Mouse (Mus musculus): ENCODE measurements around the gene Abca17.

The Abca17 gene

DNA sequence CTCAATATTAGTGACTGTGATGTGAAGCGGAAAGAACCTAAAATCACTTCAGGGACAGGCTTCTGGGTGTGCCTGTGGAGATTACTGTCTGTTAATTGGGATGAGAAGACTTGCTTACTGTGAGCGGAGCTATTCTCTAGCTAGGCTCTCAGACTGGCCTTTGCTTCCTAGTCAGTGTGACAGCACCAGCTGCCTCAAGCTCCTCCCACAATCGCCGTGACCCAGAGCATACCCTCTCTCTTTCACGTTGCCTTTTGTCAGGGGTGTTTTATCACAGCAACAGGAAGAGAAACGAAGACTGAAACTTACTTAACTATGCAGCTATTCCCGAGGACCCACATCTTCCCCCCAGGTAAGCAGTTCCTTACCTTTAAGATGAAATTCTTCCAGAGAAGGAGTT is 4.0 kb downstream of the Abca17 start:
- DNase-seq (ENCODE audit: low spot score) = no peak

DNA sequence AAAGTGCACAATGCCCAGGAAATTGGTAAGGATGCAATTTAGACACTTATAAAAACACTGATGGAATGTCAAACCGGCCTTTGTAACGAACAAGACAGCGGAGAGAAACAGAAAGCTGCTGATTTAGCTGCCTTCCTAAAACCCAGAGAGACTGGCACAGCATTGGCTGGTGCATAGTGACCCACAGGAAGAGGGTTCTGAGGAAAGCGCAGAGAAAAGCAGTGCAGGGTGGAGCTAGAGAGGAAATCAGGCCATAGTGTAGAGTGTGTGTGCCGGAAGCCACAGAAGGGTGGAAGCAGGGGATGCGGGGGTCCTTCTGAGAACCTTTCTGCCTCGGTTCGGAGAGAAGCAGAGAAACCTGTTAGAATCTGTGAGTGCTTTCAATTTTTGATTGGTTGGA is 6.2 kb downstream of the Abca17 start:
- DNase-seq (ENCODE audit: low spot score) = no peak

DNA sequence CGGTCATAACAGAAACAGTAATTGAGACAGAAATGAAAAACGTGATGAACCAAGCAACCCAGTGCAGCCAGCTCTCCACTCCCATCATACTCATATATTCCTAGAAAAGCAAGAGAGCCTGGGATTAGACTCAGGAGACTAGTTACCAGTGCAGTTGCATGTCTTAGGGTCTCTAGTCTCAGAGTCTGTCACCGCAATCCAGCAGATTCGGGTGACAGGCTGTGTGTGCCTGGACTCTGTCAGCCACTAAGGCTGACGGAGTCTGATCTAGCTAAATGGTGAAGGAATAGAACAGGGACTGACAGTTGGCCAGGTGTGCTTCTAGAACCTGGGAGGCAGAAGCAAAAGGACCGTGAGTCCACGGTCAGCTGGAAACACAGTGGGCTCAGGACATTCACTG is 23.2 kb downstream of the Abca17 start:
- no peak for DNase-seq (ENCODE audit: low spot score)

DNA sequence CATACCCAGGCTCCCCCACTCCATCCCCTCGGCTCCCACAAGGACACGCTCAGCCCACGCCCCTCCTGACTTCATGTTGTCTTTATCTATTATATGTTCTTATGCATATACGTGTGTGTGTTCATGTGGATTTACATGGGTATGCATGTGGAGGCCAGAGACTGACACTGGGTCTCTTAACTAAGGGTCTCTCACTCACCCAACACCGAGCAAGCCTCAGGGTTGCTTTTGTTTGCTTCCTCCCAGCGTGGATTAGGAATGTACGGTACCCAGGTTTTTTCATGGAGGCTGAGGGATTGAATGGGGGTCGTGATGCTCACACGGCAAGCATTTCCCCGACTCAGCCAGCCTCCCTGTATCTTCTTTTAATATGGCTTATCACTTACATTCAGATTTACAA is 25.8 kb downstream of the Abca17 start:
- DNase-seq (ENCODE audit: low spot score) = no peak

DNA sequence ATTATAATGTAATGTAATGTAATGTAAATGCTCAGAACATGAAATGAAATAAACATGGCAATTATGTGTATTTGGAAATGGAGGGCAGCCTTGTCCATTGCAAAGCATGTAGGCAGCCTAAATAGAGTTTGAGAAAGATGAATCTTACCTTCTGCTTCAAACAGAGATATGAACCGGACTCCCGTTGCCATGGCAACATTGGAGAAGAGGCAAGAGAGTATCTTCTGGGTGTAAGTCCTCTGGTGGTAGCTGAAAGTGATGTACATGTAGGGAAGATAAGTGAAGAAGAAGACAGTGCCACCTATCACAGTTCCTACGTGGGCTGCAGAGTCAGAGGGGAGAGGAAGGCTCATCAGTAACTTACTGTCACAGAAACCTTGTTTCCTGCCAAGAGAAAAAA is 30.0 kb downstream of the Abca17 start:
- DNase-seq (ENCODE audit: low spot score) = no peak

DNA sequence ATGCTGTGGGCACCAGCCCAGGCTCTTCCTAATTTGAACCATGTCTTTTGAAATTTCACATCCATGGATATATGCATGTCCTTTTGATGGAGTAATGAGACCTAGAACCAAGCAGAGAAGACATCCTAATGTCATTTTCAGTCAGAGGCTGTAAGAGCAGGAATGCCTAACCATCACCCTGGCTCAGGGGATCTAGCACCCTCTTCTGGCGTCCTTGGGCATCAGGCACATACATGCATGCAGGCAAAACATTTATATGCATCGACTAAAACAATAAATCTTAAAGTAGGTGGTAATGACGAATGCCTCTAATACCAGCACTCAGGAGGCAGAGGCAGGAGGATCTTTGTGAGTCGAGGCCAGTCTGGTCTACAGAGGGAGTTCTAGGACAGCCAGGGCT is 43.4 kb downstream of the Abca17 start:
- DNase-seq (ENCODE audit: low spot score) = no peak

DNA sequence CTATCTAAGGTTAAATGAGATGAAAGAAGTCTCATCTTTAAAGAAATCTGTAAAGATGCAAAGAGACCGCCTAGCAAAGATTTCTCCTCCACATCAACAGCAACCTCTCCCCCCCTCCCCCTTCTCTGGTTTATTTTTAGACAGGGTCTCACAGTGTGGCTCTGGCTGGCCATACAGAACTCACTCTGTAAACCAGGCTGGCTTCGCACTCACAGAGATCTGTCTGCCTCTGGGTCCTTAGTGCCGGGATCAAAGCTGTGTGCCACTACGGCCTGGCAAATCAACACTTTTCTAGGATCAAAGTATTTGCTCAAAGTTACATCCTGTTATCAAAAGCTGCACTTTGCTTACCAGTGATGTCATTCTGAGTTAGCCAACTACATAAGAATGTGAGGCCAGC is 50.2 kb downstream of the Abca17 start:
- no peak for DNase-seq (ENCODE audit: low spot score)

DNA sequence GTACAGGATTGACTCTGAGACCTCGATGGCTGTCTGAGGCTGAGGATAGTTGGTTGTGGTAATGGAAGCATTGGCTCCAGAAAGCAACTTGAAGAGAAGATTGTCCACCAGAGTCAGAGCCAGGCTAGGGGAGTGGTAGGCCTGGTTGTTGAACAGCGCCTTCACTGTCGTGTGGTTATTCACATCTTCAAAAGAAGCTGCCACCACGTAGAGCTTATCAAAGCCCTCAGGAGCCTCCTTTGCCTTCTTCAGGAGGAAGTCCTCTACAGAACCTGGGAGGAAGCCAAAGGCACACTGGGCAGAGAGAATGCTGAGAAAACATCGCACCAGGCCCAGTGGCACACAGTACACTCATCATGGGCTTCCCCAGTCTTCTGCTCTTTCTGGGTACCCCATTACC is 61.5 kb downstream of the Abca17 start:
- no peak for DNase-seq (ENCODE audit: low spot score)

DNA sequence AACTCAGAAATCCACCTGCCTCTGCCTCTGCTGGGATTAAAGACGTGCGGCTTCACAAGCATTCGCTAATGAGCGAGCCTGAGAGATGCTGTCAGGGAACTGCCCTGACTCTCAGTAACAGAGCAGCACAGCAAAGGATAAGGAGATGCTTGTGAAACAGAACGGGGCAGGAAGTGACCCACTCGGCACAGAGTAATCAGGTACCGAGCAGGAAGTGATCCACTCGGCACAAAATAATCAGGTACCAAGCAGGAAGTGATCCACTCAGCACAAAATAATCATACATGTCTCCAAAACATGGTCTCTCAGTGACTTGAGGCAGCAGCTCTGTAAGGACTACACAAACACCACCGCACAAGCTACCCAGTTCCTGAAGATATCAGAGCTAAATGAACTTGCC is 62.4 kb downstream of the Abca17 start:
- no peak for DNase-seq (ENCODE audit: low spot score)

DNA sequence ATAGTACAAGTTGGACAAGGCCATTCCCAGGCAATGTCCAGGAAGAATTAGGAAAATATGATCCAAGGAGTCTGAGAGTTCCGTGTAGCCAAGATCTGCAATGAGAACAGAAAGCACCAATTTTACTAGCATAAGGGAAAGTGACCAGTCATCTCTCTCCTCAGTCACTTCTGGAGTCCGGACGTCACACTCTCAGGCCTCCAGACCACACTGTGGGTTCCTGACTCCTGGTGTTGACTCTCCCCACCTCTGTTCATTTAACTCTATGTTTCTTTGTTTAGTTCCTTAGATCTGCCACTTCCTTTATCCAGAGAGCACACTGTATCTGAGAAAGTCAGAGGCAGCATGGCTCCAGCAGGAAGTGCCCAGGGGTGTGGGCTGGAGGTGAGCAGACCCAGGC is 65.2 kb downstream of the Abca17 start:
- no peak for DNase-seq (ENCODE audit: low spot score)

DNA sequence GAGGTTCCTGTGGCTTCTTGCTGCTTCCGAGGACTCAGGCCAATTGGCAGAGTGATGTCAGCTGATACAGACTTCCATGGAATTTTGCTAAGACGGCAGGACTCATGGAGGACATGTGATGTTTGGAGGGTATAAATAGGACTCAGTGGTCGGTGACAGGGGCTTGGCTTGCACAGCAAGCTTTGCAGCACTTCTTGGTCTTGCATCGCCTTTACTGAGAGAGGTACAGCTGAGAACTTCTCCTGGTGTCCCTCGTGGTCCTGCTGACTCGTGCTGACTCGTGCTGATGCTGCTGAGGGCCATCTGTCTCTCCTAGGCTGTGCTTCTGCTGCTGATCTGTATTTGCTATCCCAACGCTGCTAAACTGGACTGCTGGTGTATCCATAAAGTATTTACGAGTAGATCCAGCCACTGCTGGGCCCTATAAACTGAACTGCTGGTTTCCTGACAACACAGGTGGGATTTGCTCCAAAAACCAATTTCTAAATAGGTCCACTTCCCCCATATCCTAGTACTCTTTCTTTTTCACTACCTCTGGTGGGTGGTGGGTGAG is 67.5 kb downstream of the Abca17 start:
- DNase-seq (ENCODE audit: low spot score) = no peak

DNA sequence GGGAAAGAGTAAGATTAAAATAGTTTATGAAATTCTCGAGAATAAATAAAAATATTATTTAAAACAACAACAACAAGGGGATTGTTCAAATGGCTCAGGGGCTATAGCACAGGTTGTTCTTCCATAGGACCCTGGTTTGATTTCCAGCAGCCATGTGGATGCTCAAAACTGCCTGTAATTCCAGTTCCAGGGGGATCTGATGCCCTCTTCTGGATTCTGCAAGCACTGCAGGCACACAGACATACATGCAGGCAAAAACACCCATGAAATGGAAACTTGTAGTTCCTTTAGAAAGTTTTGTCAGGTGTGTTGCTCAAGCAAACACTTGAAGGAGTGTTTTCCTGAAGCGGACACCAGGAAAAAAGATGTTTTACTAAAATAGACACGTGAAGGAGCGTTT is 68.2 kb downstream of the Abca17 start:
- DNase-seq (ENCODE audit: low spot score) = no peak

DNA sequence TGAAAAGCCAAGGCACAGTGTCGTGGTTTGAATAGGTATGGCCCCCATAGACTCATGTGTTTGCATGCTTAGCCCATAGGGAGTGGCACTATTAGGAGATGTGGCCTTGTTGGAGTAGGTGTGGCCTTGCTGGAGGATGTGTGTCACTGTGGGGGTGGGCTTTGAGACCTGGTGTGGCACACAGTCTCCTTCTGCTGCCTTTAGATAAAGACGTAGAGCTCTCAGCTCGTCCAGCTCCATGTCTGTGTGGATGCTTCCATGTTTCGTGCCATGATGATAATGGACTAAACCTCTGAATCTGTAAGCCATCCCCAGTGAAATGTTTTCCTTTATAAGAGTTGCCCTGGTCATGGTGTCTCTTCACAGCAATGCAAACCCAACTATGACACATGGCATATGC is 71.0 kb downstream of the Abca17 start:
- no peak for DNase-seq (ENCODE audit: low spot score)

DNA sequence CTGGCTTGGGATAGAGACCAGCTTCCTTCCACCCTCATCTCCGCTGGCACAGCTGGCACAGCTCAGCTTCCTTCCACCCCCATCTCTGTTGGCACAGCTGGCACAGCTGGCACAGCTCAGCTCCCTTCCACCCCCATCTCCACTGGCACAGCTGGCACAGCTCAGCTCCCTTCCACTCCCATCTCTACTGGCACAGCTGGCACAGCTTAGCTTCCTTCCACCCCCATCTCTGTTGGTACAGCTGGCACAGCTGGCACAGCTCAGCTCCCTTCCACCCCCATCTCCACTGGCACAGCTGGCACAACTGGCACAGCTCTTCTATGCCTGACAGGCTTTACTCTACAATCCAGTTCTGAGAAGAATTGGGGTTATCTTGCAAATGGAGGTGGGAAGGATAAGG is 83.7 kb downstream of the Abca17 start:
- no peak for DNase-seq (ENCODE audit: low spot score)

DNA sequence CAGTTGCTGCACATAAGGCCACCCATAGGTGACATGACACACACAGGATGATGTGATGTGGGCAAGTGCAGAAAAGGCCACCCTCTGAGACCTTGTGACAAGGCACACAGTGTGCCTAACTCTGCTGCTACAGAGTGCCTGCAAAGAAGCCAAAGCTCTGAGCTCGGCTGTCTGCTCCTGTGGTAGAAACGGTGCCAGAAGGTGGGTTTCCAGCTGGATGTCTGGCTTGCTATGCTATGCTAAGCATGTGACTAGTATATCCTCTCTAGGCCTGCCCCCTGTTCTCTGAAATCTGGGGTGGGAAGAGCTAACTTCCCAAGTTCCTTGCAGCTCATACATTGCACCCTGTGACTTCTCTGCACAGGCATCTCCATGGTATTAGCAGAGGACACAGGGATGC is 86.1 kb downstream of the Abca17 start:
- no peak for DNase-seq (ENCODE audit: low spot score)

DNA sequence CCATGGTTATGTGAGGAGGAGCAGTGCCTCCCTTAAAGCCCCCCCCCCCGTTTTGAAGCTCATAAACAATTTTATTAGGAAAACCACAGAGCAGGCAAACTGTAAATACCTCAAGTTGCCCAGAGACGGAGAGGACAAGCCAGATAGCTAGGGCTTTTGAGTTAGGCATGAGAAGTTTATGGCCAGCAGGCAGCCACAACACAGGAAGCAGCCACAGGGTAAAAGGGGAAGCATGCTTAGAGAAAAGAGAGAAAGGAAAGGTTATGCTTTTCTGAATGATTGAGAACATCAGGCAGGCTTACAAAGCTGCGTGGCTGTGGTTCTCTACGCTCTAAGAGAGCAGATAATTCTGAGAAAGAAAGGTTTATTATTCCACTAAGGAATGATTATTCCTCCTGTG is 90.4 kb downstream of the Abca17 start:
- no peak for DNase-seq (ENCODE audit: low spot score)

DNA sequence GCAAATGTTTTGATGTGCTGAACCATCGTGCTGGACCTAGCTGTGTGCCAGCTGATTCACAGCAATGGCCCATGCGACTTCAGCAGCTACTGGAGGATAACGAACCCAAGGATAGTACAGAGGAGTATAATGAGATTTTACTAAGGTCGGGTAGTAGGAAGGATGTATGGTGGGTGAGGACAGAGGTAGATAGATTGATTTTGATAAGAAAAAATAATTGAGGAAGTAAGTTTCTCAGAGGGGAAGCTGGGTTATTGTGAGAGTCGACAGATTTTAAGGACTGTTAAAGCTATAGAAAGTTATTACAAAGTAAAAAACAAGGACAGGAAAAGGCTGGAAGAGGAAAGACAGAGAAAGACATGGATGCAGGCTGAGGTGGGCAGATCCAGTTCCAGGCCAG is 91.2 kb downstream of the Abca17 start:
- no peak for DNase-seq (ENCODE audit: low spot score)

DNA sequence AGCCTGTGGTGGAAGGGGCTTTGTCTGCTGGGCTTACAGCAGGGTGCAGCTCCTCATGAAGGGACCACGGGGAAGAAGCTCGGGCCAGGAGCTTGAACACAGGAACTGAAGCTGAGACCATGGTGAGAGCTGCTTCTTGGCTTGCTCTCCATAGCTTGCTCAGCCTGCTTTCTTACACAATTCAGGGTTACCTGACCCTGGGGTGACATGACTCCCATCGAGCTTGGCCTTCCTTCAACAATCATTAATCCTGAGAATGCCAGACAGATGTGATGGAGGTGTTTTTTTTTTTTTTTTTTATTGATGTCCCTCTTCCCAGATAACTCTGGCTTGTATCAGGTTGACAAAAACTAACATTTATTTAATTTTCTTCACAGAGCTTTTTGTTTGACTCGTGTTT is 91.9 kb downstream of the Abca17 start:
- no peak for DNase-seq (ENCODE audit: low spot score)

DNA sequence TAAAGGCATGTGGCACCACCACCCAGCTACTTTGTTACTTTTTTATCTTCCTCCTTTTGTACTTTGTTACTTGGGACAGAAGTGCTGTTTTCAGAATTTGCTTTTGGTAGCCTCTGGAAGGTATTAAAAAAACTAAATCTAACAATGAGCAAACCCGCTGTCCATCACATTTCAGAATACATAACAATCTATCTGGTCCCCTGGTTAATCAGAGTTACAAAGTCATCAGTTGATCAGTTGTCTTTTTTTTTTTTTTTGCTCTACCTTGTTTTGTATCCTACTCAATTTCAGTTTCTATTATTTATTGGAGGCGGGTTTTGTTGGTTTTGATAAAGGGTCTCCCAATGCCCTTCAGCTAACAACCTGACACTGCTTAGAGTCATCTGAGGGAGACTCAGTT is 98.5 kb downstream of the Abca17 start:
- no peak for DNase-seq (ENCODE audit: low spot score)

DNA sequence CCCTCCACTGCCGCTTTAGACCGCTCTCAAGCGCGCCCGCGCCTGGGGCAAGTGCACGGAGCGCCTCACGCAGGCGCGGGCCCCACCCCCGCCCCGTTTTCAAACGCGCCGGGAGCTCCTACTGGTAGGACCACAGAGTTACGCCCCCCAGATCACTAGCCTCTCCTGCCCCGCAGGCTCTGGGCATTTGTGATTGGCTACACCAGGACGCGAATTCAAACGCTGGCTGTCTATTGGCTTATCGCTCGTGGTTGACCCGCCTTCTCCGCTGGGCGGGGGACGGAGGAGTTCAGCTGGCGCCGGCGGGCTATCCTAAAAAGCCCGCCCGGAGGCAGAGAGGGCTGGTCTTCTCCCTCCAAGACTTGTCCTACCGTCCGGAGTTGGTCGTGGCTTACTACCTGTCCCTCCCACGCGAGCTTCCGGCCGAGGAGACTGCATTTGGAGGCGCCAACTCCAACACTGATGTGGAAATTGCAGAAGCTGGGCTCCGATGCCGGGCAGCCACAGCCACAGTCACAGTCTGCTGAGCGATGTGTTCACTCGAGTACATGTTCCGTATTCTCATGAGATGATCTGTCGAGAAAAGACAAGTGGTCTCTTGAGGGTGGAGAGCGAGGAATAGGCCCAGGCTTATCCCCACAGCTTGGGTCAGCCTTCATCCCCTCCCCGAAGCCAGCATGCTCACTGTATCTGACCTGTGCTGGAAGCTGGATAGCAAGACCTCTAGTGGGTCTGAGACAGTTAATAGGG is 99.4 kb downstream of the Abca17 start, which contains the start of gene Ccnf:
Gene Ccnf (minus strand): TSS at position 165 of the 750 bp plus-strand sequence.
- peak; percentile 94 for DNase-seq (ENCODE audit: low spot score)

DNA sequence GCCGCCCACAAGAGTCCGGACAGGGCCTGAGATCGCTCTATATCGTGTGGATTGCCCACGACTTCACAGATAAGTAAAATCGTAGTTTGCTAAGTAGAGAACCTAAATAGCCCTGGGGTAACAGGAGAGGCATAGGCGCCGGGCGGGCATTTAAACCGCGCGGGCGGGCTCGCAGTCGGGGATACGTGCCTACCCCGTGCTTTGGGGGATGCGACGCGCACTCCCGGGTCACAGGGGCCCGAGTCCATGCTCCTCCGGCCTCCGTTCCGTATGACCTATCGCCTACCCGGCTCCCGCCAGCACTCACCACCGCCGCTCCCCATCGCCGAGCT is 99.9 kb downstream of the Abca17 start:
- no peak for DNase-seq (ENCODE audit: low spot score)

DNA sequence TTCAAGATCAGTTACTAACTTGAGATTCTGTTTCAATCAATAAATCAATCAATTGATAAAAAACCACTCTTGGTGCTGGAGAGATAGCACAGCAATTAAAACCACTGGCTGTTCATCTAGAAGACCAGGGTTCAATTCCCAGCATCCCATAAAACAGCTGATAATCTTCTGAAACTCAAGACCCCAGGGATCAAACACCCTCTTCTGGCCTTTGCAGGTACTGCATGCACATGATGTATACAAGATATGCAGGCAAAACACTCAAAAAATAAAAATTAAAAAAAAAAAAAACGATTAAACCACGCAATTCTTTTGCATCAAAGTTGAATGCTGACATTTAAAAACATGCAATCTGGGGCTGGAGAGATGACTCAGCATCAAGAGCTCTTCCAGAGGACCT is 102.2 kb downstream of the Abca17 start:
- no peak for DNase-seq (ENCODE audit: low spot score)

DNA sequence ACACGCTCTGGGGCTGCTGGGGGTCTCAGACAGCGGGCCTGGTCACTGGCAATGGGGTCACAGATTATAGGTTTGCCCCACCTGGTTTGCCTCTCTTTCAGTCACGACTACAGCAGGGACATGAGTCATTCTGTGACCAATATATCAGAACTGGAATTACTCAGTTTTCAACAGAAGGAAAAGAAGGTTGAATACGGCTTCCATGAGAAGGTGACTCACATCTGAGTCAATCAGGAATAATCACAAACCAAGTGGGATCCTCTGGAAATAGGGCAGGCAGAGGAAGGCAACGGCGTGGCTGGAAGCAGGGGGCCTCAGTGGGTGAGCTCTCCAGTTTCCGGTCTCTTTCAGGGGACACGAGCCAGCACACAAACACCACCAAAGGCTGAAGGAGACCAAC is 106.8 kb downstream of the Abca17 start:
- no peak for DNase-seq (ENCODE audit: low spot score)

DNA sequence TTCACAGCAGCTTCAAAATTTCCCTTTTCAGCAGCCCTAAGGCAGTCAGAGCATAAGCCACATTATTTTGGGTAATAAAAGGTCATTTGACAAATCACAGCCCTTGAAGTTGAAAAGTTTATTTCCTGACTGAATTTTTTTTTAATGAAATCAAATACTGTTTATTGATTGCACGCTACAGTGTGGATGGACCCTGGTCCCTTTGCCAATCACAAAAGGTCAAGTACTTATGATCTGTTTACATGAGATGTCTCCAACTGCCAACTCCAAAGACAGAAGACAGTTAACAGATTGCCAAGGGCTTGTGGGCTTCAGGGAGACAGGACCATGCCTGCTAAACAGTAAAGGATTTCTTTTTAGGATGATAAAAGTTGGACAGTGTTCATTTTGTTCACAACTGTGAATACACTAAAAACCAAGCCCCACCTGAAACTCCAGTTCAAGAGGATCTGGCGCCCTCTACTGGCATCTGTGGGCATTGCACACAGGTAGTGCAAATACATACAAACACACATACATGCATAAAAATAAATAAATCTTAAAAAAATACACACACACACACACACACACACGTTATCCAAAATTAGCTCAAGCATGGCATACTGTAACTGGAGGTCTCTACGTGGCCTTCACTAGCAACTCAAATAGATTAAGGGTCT is 107.4 kb downstream of the Abca17 start:
- DNase-seq (ENCODE audit: low spot score) = no peak
